Mouse (Mus musculus) MN1 (cell line): ENCODE results near the gene Knop1.

Experiments
- DNase-seq: peaks from one replicate; pipeline ENCODE4 v3.0.0-alpha.2; 2016; ENCODE audit warnings: low spot score

Knop1 gene

GRCm38 (mm10) chr7:118797600-118797999 is 58.5 kb downstream of the Knop1 start:
- peak; percentile 86 for DNase-seq

DNA sequence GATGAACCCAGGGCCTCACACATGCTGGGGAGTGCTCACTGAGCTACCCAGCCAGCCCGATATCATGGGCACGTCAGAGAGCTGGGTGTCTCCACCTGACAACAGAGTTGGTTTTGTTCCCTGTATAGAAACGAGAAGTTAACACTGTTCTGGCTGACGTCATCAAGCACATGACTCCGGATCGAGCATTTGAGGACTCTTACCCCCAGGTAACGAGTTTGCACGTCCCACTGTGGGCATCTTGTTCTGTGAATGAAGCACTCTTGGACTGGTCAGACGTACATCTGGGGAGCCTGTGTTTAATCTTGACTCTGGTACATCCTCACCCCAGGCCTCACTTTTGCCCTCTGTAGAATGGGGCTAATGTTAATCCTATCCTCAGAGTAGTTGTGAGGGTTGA is 59.2 kb downstream of the Knop1 start:
- DNase-seq, result no peak

DNA sequence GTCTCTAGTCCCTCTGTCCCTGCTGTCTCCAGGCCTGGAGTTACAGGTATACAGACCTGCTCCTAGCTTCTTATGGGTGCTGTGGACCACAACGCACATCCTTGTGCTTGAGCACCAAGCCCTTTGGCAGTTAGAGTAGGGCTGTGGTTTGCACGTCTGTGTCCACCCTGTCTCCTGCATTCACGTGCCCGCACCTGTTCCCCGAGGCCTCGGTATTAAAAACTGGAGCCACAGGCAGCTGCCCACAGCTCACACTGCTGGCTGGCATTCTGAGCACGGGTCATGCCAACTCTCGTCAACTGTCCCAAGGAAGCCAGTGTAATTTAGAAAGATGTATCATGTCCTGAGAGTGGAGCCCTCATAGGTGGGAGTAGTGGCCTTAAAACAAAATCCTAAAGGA is 60.3 kb downstream of the Knop1 start:
- no peak for DNase-seq

GRCm38 (mm10) chr7:118793899-118794298 is 62.2 kb downstream of the Knop1 start:
- no peak for DNase-seq
